Mouse (Mus musculus): ENCODE data around the gene Shisa3.

The Shisa3 gene

DNA sequence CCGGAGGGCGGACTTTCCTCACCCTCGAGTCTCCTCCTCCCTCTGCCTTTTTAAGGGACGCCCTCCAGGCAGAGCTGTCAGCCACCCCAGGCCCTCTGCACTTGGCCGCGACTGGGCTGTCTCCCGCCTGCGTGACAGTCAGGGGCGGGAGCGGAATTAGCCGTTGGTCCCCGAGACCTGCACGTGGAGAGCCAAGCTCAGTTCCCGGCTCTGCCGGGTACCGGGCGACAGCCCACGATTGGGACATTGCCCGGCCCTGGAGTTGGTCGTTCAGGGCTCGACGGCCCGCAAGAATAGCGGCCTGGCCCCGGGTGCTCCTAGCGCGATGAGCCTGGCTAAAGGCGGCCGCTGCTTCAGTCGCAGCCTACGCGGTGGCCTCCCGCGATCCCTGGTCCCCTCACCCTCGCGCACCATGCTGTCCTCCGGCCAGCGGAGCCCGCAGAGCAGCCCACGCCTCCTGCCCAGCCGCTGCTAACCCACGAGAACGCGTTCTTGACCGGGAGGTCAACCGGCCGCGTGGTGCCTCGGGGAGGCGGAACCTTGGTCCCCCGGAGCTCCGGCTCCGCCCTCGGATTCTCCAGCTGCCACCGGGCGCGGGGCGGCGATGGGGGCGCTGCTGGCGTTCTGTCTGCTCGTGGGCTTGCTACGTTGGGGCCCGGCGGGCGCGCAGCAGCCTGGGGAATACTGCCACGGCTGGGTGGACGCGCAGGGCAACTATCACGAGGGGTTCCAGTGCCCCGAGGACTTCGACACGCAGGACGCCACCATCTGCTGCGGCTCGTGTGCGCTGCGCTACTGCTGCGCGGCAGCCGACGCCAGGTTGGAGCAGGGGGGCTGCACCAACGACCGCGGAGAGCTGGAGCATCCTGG, at the start of gene Shisa3:
Gene Shisa3 (plus strand): TSS at position 79 of the 870 bp plus-strand sequence.
- DNase-seq, result peak; percentile 71

- no peak for DNase-seq
Observed at GRCm38 (mm10) chr5:67558644-67559043, 49.0 kb upstream of the Shisa3 start.

DNA sequence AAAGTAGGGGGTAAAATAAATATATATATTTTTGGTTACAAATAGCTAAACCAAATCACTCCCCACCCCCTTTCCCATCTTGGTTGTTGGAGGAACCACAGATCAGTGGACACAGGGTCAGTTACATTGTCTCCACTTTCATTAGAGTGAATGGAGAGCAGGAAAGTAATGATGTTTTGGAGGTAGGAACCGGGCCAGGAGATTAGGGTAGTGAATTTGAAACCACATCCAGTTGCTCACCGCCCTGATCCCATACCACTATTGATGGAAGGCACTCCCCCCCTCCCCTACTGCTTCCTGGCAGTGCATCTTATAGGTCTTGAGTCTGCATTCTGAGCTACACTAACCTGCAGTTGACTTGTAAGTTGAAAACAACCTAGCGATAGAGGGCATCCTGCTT, 48.6 kb upstream of the Shisa3 start:
- DNase-seq, result no peak

DNA sequence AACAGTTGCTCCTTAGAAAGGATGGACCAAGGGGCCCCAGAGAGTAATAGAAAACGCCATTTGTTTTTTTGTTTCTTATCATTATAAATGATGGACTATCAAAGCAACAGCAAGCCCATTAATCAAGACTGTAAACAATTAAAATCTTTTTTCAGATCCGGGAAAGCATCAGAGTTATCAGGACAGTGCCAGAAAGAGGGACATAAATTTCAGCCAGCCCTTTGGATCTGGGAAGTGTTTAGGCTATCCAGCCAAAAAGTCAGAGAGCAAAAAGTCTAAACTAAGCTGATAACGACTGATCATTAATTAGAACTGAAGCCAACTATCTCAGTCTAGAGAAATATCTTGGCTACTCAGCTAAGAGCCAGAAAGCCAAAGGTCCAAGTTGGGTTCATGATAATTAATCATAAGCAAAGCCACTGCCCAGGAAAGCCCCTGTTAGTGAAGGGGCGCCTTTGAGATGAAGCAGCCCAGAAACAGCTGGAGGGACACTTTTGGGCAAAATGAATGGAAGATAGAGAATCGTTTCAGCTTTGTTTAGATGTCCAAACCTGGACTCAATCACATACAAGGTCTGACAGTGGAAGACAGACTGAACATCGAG, 35.0 kb upstream of the Shisa3 start:
- DNase-seq, result peak; percentile 42

DNA sequence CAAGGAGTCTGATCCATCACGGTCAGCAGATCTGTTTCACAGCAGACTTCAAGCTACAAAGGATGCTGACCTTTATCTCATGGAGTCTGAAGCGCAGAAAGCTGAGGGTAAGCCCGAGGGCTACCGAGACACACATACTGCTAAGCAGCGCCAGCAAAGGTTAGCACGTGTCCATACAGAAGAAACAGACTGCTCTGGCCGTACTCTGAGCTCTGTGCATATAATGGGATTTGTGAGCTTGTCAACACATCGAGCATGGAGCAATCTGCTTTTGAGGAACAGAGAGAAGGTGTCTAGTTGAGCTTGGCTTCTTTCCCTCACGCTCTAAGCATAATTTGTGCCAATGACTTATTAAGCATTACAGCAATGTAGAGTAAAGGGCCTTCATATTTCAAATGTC, 33.6 kb upstream of the Shisa3 start:
- DNase-seq, result no peak

DNA sequence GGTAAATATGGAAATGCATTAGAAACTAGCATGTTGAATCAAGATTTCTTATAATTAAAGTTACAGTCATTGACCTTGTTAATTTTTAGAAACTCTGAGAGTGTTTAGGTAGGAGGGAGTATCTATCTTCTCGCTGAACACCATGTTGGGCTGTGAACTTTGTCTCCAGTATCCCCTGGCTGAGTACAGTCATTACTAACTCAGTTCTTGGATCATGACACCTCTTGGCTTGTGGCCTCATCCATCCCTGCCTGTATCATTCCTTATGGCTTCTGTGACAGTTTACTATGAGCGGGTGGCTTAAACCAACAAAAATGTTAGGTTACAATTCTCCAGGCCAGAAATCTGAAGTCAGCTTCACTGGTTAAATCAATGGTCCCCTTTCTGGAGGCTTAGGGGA, 32.0 kb upstream of the Shisa3 start:
- no peak for DNase-seq

DNA sequence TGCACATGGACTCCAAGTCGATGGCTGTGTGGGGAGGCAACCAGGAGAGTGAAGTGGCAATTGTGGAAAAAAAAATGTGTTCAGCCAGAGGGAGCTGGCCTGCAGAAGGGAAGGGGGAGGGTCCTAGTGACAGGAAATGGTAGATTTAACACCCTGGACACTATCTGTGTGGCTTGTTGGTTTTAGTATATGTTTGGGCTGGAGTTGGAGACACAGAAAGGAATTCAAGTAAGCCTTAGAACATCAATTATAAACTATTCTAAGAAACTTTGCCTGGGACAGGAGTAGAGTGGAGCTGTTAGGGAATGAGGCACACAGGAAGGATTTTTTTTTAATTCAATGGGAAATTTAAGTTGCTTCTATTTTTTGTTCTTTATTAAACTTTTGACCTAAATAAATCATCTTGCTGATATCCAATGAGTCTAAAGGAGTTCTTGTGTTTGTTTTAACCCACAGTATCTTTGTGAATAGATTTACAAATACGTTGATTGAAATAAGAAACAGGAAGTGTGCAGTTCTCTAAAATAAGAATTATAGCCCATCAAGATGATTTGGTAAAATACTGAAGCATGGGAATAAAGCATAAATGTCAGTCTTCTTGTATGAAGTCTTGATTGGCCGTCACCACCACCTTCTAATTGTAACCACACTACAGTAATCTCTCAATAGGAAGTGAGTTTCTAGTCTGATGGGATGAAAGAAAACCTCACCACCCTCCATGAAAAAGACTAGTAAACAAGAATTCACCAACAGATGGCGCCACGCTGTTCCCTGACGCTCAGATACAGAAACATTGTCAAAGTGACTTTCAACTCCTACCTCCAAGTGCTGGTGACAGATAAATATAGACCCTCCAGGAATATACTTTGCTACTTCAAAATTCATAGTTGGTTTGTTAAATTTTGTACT, 27.7 kb upstream of the Shisa3 start:
- DNase-seq, result peak; percentile 25

- no peak for DNase-seq
Observed at GRCm38 (mm10) chr5:67595070-67595469, 12.6 kb upstream of the Shisa3 start.

GRCm38 (mm10) chr5:67595629-67596028, 12.1 kb upstream of the Shisa3 start:
- DNase-seq, result no peak

GRCm38 (mm10) chr5:67599935-67600334, 7.7 kb upstream of the Shisa3 start:
- no peak for DNase-seq

GRCm38 (mm10) chr5:67605951-67606350, 1.7 kb upstream of the Shisa3 start:
- DNase-seq, result peak; percentile 28

- DNase-seq, result peak; percentile 24
Observed at GRCm38 (mm10) chr5:67606916-67607803, 522 bp upstream of the Shisa3 start.

GRCm38 (mm10) chr5:67608674-67609519, 1.2 kb downstream of the Shisa3 start:
- no peak for DNase-seq

DNA sequence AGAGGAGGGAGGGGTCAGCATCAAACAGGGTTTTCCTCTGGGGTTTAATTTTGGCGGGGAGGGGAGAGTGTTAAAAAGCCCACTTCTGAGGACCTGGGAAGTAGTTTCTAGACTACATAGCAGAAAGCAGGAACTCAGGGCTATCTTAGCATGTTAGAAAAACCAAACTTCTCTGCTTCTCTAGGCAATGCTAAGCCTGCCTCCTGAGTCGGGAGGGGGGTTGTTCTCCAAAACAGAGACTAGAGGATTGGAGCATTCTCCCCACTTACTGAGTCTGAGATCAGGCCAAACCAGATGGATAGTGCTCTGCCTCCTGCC, 1.8 kb downstream of the Shisa3 start:
- DNase-seq, result no peak

DNA sequence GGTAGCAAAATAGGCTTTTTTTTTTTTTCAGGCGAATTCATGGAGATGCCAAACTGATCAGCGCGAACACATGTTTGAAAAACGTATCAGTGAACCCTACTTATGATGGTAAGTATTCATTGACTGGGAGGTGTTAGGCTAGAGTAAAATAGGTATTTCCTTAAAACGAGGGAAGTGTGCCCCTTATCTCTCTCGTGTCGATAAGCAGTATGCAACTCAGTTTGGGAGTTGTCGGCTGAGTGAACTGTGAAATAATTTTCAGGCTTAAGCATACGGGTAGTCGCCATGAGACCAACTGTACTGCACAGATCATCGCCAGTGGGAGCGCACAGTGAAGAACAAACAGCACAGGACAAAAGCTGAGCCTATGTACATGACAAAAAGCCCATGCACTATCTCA, 13.5 kb downstream of the Shisa3 start:
- no peak for DNase-seq

- DNase-seq, result no peak
Observed at GRCm38 (mm10) chr5:67628180-67628940, 20.7 kb downstream of the Shisa3 start.

DNA sequence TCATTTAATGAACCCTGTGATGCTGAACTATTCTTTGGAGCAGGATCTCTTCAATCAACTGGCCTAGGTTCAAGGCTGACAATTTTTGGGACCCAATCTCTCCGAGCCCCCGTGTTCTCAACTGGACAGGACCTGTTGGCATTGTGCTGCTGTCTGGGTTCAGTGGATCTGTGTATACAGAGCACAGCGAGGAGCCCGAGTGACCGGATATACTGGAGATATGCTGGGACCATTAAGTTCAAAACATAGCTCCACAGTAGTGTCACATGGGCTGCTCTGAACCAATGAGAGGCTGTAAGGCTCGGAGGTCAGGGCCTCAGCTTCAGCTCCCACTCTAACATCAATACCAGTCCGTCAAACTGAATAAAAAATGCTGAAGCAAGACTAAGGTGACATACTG, 21.8 kb downstream of the Shisa3 start:
- no peak for DNase-seq

DNA sequence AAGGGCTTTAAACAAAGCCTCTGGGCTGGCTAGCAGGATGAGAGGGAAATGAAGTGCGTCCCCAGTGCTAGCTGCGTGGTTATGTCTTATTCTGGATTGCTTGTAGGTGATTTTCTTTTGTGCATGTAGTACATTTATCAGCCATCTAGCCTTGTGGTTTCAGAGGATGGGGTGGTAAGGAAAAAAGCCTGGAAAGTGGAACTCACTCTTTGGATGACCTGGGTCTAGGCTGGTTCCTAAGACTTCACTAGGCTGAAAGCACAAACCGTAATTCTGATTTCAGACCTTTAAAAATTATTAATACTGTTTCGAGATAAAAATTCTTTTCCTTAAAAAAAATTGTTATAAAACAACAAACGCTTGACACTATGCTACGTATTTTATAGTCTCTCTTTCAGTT, 22.2 kb downstream of the Shisa3 start:
- no peak for DNase-seq

GRCm38 (mm10) chr5:67631261-67631660, 23.6 kb downstream of the Shisa3 start:
- no peak for DNase-seq

DNA sequence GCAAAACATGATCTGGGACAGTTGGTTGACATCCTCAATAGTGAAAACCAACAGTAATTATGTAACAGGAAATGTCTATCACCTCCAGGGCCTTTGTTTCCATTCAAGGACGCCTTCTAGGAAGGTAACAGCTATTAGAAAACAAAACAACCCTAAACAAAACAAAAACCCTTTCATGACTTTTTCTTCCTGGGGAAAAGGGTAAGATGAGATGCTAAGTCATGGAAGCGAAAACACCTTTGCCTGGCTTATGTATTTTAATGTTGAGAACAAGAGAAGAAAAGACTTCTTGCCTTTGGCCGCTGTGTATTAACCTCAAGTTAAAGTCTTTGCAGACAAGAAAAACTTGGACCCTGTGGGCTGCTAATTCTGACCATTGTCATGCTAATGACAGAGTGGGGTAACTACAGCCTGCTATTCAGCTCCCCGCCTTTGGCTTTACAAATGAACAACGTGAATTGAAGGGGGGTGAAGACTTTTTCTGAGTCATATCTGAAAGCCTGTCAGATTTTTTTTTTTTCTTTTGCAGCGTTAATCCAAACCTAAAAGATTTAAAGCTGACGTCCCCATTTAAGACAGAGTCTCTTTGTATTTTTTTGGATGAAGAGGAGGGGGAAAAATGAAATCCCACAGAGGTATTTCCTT, 25.6 kb downstream of the Shisa3 start:
- DNase-seq, result no peak

Measured in kidney, postnatal 10 days (tissue).